Mouse (Mus musculus): Measurements from ENCODE around the gene Gm5416. TPM values are rescaled to one million over a fixed set of nuclear protein-coding genes. Genes with fewer than 3 reads are reported as not detected.
"Not testable (repeated sequence)": the region's sequence is repeated elsewhere in the genome, so short reads cannot be mapped to it uniquely, and the experiment has no call there.

Gm5416 gene
- not detected in 2 replicates for polyA plus RNA-seq (2015; fragmentation: Nextera tagmentation; extraction: Ambion mirVana)

DNA sequence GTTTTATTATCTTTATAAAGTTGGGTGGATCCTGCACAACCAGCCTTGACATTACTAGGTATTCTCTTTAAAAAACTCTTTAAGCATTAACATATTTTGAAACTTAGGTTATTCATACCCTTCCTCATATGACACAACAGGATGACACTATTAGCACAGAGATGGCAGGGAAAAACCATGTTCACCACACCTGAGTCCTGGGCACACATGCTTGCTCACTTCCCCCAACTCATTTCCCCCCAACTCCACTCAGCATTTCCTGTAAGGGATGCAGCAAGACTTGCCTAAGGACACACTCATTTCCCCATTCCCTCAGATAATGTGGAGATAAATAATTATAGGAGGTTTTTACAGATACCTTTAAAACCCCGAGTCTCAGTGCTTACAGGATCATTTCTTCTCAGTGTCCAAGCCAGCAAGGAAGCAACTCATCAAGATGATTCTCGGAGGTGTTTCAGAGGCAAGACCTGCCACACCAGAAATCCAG is at the start of gene Gm5416:
Gene Gm5416 (plus strand): TSS at position 437 of the 487 bp plus-strand sequence.
- Histone ChIP-seq H3K27me3 (no peaks in the 10 kb centered on the region), H3K9me3 (no peaks in the 10 kb centered on the region), H3K4me2 (replicated peaks) (no peak within 1 kb of the TSS), H3K36me3 (no peaks in the 10 kb centered on the region), H3K9ac (replicated peaks) (no peak within 1 kb of the TSS), H3K4me3 (replicated peaks) (no peak within 1 kb of the TSS), H3K27ac (no peak within 1 kb of the TSS), H3K4me1 (replicated peaks) (no peaks in the 10 kb centered on the region)
- no peak for ATAC-seq
- 90% methylated on average over 2 of the region's 2 CpGs for WGBS

DNA sequence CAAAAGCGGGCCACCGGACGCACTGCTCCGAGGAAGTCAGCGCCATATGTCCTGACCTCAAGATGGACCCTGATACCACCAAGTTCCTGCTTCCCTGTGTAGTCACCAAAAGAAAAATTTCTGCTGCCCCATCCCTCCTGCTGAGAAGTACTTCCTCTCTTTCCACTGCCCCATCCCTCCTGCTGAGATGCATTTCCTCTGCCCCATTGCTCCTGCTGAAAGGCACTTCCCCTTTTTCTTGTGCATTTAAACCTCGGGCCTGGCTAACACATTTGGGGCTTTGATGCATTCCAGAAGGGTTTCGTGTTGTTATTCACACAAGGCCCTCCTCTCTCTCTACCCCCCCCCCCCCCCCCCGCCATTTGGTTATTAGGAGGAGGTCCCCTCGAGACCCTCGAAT is 42.4 kb upstream of the Gm5416 start:
- not testable (repeated sequence) for ATAC-seq
- 86% methylated on average over 10 of the region's 10 CpGs for WGBS

DNA sequence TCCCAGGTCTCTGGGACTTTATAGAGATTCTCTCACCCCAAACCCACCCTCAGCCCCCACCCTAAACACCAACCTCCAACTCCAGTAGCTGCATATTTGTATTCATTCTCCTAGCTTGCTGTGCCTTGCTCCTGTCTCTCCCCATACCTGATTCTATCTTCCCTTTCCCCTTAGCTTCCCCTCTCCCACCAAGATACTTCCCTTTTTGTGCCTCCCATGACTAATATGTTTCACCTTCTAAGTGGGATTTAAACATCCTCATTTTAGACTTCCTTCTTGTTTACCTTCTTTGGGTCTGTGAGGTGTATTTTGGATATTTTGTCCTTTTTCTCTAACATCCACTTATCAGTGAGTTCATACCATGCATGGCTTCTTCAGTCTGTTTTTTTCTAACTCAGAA is 34.1 kb upstream of the Gm5416 start:
- H3K4me2 ChIP-seq (replicated peaks) = no peak overlapping the region
- no peak overlapping the region for H3K9ac ChIP-seq (replicated peaks)
- no peak for ATAC-seq
- no peaks in the 10 kb centered on the region for H3K4me1 ChIP-seq (replicated peaks)
- H3K27me3 ChIP-seq = no peaks in the 10 kb centered on the region
- H3K9me3 ChIP-seq = no peaks in the 10 kb centered on the region
- no peaks in the 10 kb centered on the region for H3K36me3 ChIP-seq
- H3K27ac ChIP-seq = no peak overlapping the region
- no peak overlapping the region for H3K4me3 ChIP-seq (replicated peaks)

More for the DNA sequence above, 42.4 kb upstream of the Gm5416 start:
- not testable (repeated sequence) for H3K4me3 ChIP-seq (replicated peaks); H3K4me1 ChIP-seq (replicated peaks); H3K27me3 ChIP-seq; H3K36me3 ChIP-seq; H3K27ac ChIP-seq; H3K9ac ChIP-seq (replicated peaks); H3K4me2 ChIP-seq (replicated peaks); H3K9me3 ChIP-seq

DNA sequence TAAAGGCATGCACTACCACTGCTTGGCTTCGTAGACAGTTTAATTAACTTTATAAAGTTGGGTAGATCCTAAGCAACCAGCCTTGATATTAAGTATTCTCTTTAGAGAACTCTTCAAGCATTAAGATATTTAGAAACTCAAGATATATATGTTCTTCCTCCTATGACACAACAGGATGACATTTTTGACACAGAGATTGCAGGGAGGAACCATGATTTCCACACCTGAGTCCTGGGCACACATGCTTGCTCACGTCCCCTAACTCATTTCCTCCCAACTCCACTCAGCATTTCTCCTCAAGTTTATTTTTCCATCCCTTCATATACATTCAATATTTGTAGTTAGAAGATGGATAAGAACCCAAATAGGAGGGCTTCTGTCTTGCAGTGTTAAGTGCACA is 30.3 kb upstream of the Gm5416 start:
- H3K9me3 ChIP-seq = no peaks in the 10 kb centered on the region
- WGBS = 83% methylated on average over 2 of the region's 2 CpGs
- H3K4me2 ChIP-seq (replicated peaks) = no peak overlapping the region
- no peak for ATAC-seq
- no peaks in the 10 kb centered on the region for H3K27me3 ChIP-seq
- no peaks in the 10 kb centered on the region for H3K36me3 ChIP-seq
- H3K9ac ChIP-seq (replicated peaks) = no peak overlapping the region
- H3K4me3 ChIP-seq (replicated peaks) = no peak overlapping the region
- no peak overlapping the region for H3K27ac ChIP-seq
- H3K4me1 ChIP-seq (replicated peaks) = no peaks in the 10 kb centered on the region

DNA sequence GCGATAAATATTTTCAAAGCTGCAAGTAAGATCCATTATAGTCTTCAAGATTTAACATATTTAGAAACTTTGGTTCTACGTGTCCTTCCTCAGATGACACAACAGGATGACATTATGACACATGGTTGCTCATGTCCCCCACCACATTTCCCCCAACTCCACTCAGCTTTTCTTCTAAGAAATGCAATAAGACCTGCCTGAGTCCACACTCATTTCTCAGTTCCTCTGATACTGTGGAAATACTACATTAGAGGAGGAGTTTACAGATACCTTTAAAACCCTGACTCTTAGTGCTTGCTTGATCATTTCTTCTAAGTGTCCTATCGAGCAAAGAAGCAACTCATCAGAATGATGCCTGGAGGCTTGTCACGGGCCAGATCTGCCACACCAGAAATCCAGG is 26.3 kb upstream of the Gm5416 start, which contains the start of gene Gm5483:
Gene Gm5483 (plus strand): TSS at position 301 of the 400 bp plus-strand sequence.
- H3K4me3 ChIP-seq (replicated peaks); ATAC-seq; H3K27ac ChIP-seq; H3K9ac ChIP-seq (replicated peaks); H3K36me3 ChIP-seq; H3K9me3 ChIP-seq; H3K27me3 ChIP-seq; H3K4me2 ChIP-seq (replicated peaks); H3K4me1 ChIP-seq (replicated peaks): not testable (repeated sequence)
- 84% methylated on average over 4 of the region's 4 CpGs for WGBS

DNA sequence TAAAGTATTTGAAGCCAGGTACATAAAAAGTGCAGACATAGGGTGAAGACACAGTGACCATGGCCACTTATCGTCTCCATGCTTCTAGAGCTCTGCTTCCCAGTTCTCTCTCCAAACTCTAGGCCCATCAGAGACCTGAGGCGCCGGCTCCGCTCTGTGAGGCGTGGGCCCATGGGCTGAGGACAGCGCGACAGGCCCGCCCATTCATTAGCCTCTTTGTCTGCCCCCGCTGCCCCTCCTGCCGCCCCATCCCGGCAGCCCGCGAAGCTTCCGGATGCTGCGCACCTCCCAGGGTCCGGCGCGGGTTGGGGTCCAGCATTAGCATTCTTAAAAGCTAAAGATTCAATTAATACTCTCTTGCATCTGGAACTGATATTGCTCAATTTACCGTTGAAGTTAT is 11.0 kb upstream of the Gm5416 start:
- Histone ChIP-seq H3K4me1 (replicated peaks) (no peaks in the 10 kb centered on the region), H3K4me2 (replicated peaks) (peak overlapping the region; percentile 43), H3K9ac (replicated peaks) (no peak overlapping the region), H3K9me3 (no peaks in the 10 kb centered on the region), H3K27ac (no peak overlapping the region), H3K36me3 (no peaks in the 10 kb centered on the region), H3K4me3 (replicated peaks) (no peak overlapping the region), H3K27me3 (no peaks in the 10 kb centered on the region)
- no peak for ATAC-seq
- 48% methylated on average over 19 of the region's 19 CpGs for WGBS

DNA sequence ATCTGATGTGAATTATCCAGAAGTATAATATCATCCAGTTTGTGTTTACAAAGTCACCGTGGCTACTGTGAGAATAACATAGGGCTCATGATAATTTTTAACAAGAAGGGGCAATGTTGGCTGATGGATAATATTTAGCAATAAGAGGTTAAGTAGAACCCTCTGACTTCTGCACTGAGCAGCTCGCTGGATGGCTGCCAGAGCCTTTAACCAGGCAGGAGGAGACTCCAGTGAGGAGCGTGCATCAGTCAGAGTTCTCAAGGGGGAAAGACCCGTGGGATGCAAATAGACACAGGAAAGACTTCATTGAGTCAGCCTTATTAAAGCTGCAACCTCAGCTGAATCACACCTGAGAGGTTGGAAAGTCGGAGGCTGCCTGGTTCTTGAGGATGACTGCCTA is 6.4 kb upstream of the Gm5416 start:
- no peaks in the 10 kb centered on the region for H3K9me3 ChIP-seq
- ATAC-seq = no peak
- no peaks in the 10 kb centered on the region for H3K27me3 ChIP-seq
- H3K4me2 ChIP-seq (replicated peaks) = no peak overlapping the region
- 80% methylated on average over 5 of the region's 5 CpGs for WGBS
- no peak overlapping the region for H3K27ac ChIP-seq
- no peaks in the 10 kb centered on the region for H3K4me1 ChIP-seq (replicated peaks)
- H3K4me3 ChIP-seq (replicated peaks) = no peak overlapping the region
- no peaks in the 10 kb centered on the region for H3K36me3 ChIP-seq
- no peak overlapping the region for H3K9ac ChIP-seq (replicated peaks)

DNA sequence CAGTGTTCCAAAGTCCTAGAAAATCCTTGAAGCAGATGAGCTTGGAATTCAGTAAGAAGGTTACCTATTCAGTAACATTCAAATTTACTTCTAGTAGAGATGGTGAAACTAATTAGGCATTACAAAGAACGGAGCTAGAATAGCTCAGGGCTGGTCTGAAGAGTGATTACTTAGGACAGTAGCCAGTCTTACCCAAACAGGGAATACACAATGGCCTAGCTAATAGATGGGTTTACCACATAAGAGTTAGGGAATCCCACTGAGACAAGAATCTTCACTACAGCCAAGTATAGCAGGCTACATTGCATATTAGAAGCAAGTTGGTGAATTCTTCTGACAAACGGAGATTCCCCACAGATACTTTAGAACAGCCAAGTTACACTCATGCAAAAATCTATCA is 4.5 kb upstream of the Gm5416 start:
- not testable (repeated sequence) for H3K4me3 ChIP-seq (replicated peaks); H3K27me3 ChIP-seq; ATAC-seq; H3K9me3 ChIP-seq; H3K9ac ChIP-seq (replicated peaks); H3K27ac ChIP-seq; H3K4me2 ChIP-seq (replicated peaks); H3K4me1 ChIP-seq (replicated peaks); H3K36me3 ChIP-seq
- 45% methylated on average over 2 of the region's 2 CpGs for WGBS

DNA sequence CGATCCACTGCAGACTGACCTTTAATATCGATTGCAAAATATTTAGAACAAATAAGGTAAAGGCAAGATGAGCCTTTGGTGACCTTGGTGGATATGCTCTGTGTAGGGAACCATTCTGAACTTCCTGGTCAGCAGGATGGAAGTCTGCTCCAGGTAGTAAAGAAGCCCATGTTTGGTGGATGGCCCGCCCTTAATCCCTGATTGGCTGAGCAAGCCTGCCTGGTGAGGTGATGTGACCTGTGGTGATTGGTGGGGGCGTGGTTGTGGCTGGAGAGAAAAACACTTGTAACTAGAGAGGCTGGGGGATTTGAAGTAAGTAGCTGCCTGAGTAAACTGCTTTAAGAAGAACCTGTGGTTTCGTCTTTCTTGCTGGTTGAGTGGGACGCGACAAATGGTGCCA is 11.0 kb downstream of the Gm5416 start, which contains the start of gene 2010005H15Rik:
Gene 2010005H15Rik (plus strand): TSS at position 301 of the 400 bp plus-strand sequence.
- H3K4me3 ChIP-seq (replicated peaks); H3K9me3 ChIP-seq; H3K9ac ChIP-seq (replicated peaks); H3K27ac ChIP-seq; ATAC-seq; H3K36me3 ChIP-seq; H3K4me1 ChIP-seq (replicated peaks); H3K4me2 ChIP-seq (replicated peaks); H3K27me3 ChIP-seq: not testable (repeated sequence)
- 94% methylated on average over 7 of the region's 7 CpGs for WGBS

DNA sequence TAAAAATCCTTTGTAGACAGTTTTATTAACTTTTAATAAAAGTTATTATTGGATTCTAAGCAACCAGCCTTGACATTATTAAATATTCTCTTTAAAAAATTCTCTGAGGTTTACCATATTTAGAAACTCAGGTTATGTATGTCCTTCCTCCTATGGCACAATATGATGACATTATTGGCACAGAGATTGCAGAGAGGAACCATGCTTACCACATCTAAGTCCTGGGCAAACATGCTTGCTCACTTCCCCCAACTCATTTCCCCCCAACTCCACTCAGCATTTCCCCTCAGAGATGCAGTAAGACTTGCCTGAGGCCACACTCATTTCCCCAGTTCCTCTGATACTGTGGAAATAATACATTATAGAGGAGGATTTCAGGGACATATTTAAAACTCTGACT is 50.4 kb downstream of the Gm5416 start:
- ATAC-seq; H3K9ac ChIP-seq (replicated peaks); H3K36me3 ChIP-seq; H3K4me2 ChIP-seq (replicated peaks); H3K27me3 ChIP-seq; H3K4me3 ChIP-seq (replicated peaks); H3K9me3 ChIP-seq; H3K4me1 ChIP-seq (replicated peaks); H3K27ac ChIP-seq: not testable (repeated sequence)

Other genes with a start within 250 kb of the Gm5416 start
- 79.8 and 84.1 TPM in 2 replicates for gene Kpna1, start 231.7 kb upstream of the Gm5416 start, polyA plus RNA-seq (2015; fragmentation: Nextera tagmentation; extraction: Ambion mirVana)
- 14.5 and 14.8 TPM in 2 replicates for gene Wdr5b, start 169.2 kb upstream of the Gm5416 start, polyA plus RNA-seq (2015; fragmentation: Nextera tagmentation; extraction: Ambion mirVana)
- gene Fam162a, start 138.8 kb upstream of the Gm5416 start, polyA plus RNA-seq (2015; fragmentation: Nextera tagmentation; extraction: Ambion mirVana) = 158 and 170 TPM in 2 replicates
- 44.8 and 45.6 TPM in 2 replicates for gene Ccdc58, start 138.7 kb upstream of the Gm5416 start, polyA plus RNA-seq (2015; fragmentation: Nextera tagmentation; extraction: Ambion mirVana)
- not detected in 2 replicates for gene Csta1, start 79.2 kb upstream of the Gm5416 start, polyA plus RNA-seq (2015; fragmentation: Nextera tagmentation; extraction: Ambion mirVana)
- gene Stfa2l1, start 53.6 kb upstream of the Gm5416 start, polyA plus RNA-seq (2015; fragmentation: Nextera tagmentation; extraction: Ambion mirVana) = 0.59 TPM in 1 of 2 replicates, not detected in the other
- gene Gm5483, start 26.2 kb upstream of the Gm5416 start, polyA plus RNA-seq (2015; fragmentation: Nextera tagmentation; extraction: Ambion mirVana) = 1.1 TPM in 1 of 2 replicates, not detected in the other
- gene 2010005H15Rik, start 11.1 kb downstream of the Gm5416 start, polyA plus RNA-seq (2015; fragmentation: Nextera tagmentation; extraction: Ambion mirVana) = 1.4 TPM in 1 of 2 replicates, not detected in the other
- 0.48 and 1.0 TPM in 2 replicates for gene Stfa1, start 66.5 kb downstream of the Gm5416 start, polyA plus RNA-seq (2015; fragmentation: Nextera tagmentation; extraction: Ambion mirVana)
- gene BC117090, start 123.9 kb downstream of the Gm5416 start, polyA plus RNA-seq (2015; fragmentation: Nextera tagmentation; extraction: Ambion mirVana) = not detected in 2 replicates
- gene BC100530, start 157.3 kb downstream of the Gm5416 start, polyA plus RNA-seq (2015; fragmentation: Nextera tagmentation; extraction: Ambion mirVana) = 0.71 TPM in 1 of 2 replicates, not detected in the other
- gene Stfa2, start 198.1 kb downstream of the Gm5416 start, polyA plus RNA-seq (2015; fragmentation: Nextera tagmentation; extraction: Ambion mirVana) = not detected in 2 replicates
- not detected in 2 replicates for gene Stfa3, start 245.0 kb downstream of the Gm5416 start, polyA plus RNA-seq (2015; fragmentation: Nextera tagmentation; extraction: Ambion mirVana)